8 mouse cellular contexts compared by ENCODE assay signal in genomic region chr3:63964922-63965249, GRCm38 (mm10). TPM values are rescaled to one million over a fixed set of nuclear protein-coding genes. Genes with fewer than 3 reads are reported as not detected.
DNase-seq lines count a peak whose midpoint lies in the region; ATAC-seq and TF ChIP-seq lines count a peak whose summit lies in the region.

No protein-coding gene starts in this region.

- TF ChIP-seq CTCF in cerebellum, adult 2 months (IDR thresholded peaks at IDR 0.05; ENCODE audit: borderline replicate concordance, insufficient read depth, low read depth, low read length) = no peak
- no peak for TF ChIP-seq CTCF in stomach, postnatal 0 days (IDR thresholded peaks at IDR 0.05; ENCODE audit: low read depth)

- H3K4me2 ChIP-seq in liver, embryonic 12.5 days = peak overlapping the region; percentile 87
- peak overlapping the region; percentile 24 for H3K4me2 ChIP-seq in stomach, postnatal 0 days (replicated peaks; ENCODE audit: low read depth)

- H3K4me3 ChIP-seq in cerebellum, adult 2 months (replicated peaks; ENCODE audit: insufficient read depth, low read depth, low read length) = peak overlapping the region; percentile 62
- H3K4me3 ChIP-seq in megakaryocyte, embryonic 14.5 days (replicated peaks) = peak overlapping the region; percentile 93
- H3K4me3 ChIP-seq in liver, embryonic 12.5 days = peak overlapping the region; percentile 92
- 0 out of 2 replicates have a peak overlapping the region, but pooled peaks have one; percentile 86 for H3K4me3 ChIP-seq in stomach, postnatal 0 days (ENCODE audit: low read depth, low read length)

- H3K36me3 ChIP-seq in megakaryocyte, embryonic 14.5 days (replicated peaks; ENCODE audit: low read length) = peaks cover 7% of the 10 kb centered on the region
- H3K36me3 ChIP-seq in liver, embryonic 12.5 days = no peaks in the 10 kb centered on the region
- no peaks in the 10 kb centered on the region for H3K36me3 ChIP-seq in stomach, postnatal 0 days (ENCODE audit: control insufficient read depth, insufficient read depth, low read length)

- WGBS in cerebellum, adult 2 months = 72% methylated on average over 6 of the region's 6 CpGs
- 75% methylated on average over 6 of the region's 6 CpGs for WGBS in liver, embryonic 12.5 days (ENCODE audit: insufficient replicate concordance)
- WGBS in stomach, postnatal 0 days = 77% methylated on average over 6 of the region's 6 CpGs

- no peak for TF ChIP-seq POLR2A in cerebellum, adult 2 months (IDR thresholded peaks at IDR 0.05; ENCODE audit: borderline replicate concordance, insufficient read depth, low read length)

- no peak overlapping the region for H3K9ac ChIP-seq in liver, embryonic 12.5 days
- H3K9ac ChIP-seq in stomach, postnatal 0 days (ENCODE audit: low read length) = no peak overlapping the region

- no peak for TF ChIP-seq EP300 in stomach, postnatal 0 days (optimal IDR thresholded peaks at IDR 0.05)

- H3K4me1 ChIP-seq in cerebellum, adult 2 months (ENCODE audit: control insufficient read depth, insufficient read depth, low read length) = no peaks in the 10 kb centered on the region; the same call in 1 of the 2 replicates
- peaks cover 29% of the 10 kb centered on the region for H3K4me1 ChIP-seq in megakaryocyte, embryonic 14.5 days
- H3K4me1 ChIP-seq in liver, embryonic 12.5 days = peaks cover 29% of the 10 kb centered on the region
- no peaks in the 10 kb centered on the region for H3K4me1 ChIP-seq in stomach, postnatal 0 days (replicated peaks; ENCODE audit: control insufficient read depth, insufficient read depth)

- DNase-seq in cerebellum, adult 2 months = no peak
- DNase-seq in cerebellum, adult 18-20 months = no peak
- no peak for DNase-seq in stomach, postnatal 0 days (ENCODE audit: low spot score)
- DNase-seq in embryo, embryonic 10 days (ENCODE audit: low spot score) = no peak
- no peak for DNase-seq in right cerebral cortex, postnatal 4 days

- H3K27me3 ChIP-seq in cerebellum, adult 2 months (ENCODE audit: control insufficient read depth, insufficient read depth, low read length) = no peaks in the 10 kb centered on the region
- peaks cover 2% of the 10 kb centered on the region for H3K27me3 ChIP-seq in megakaryocyte, embryonic 14.5 days (replicated peaks)
- H3K27me3 ChIP-seq in liver, embryonic 12.5 days (replicated peaks) = peaks cover 10% of the 10 kb centered on the region
- H3K27me3 ChIP-seq in stomach, postnatal 0 days (ENCODE audit: control insufficient read depth, insufficient read depth, low read length) = no peaks in the 10 kb centered on the region

- no peak for ATAC-seq in megakaryocyte, adult 5-6 weeks (ENCODE audit: poor library complexity, severe bottlenecking)
- no peak for ATAC-seq in liver, embryonic 12.5 days
- ATAC-seq in stomach, postnatal 0 days (ENCODE audit: low FRiP score, low TSS enrichment) = no peak

- H3K9me3 ChIP-seq in megakaryocyte, embryonic 14.5 days = no peaks in the 10 kb centered on the region
- no peaks in the 10 kb centered on the region for H3K9me3 ChIP-seq in liver, embryonic 12.5 days (replicated peaks)
- no peaks in the 10 kb centered on the region for H3K9me3 ChIP-seq in stomach, postnatal 0 days (ENCODE audit: control insufficient read depth, low read length)

- H3K27ac ChIP-seq in cerebellum, adult 2 months (ENCODE audit: insufficient read depth, low read length) = no peak overlapping the region
- 0 out of 2 replicates have a peak overlapping the region, but pooled peaks have one; percentile 36 for H3K27ac ChIP-seq in liver, embryonic 12.5 days
- peak overlapping the region; percentile 20; the same call in 1 of the 2 replicates for H3K27ac ChIP-seq in stomach, postnatal 0 days (replicated peaks)

RNA-seq across cellular contexts. Expression of gene Slc33a1, which starts 0.3 kb away (rescaled TPM):
- 21.2 and 23.0 TPM in 2 replicates for polyA plus RNA-seq in cerebellum, adult 2 months (2012; rRNA removed)
- polyA plus RNA-seq in megakaryocyte, embryonic 14.5 days (2012; ENCODE audit: insufficient read depth, low replicate concordance) = 13.9 and 33.7 TPM in 2 replicates
- total RNA-seq in megakaryocyte, adult 5-6 weeks (2015) = 19.0 and 21.2 TPM in 2 replicates
- total RNA-seq in megakaryocyte, adult 5-6 weeks (2017) = 17.3 and 21.6 TPM in 2 replicates
- polyA plus RNA-seq in liver, embryonic 12.5 days (2016; fragmentation: Nextera tagmentation; extraction: Ambion mirVana) = 12.3 and 12.5 TPM in 2 replicates
- polyA plus RNA-seq in stomach, postnatal 0 days (2015; fragmentation: Nextera tagmentation; extraction: Ambion mirVana) = 24.6 and 25.4 TPM in 2 replicates

RNA-seq across cellular contexts. Expression of gene Gmps, which starts 11.0 kb away (rescaled TPM):
- 20.5 and 20.7 TPM in 2 replicates for polyA plus RNA-seq in cerebellum, adult 2 months (2012; rRNA removed)
- polyA plus RNA-seq in megakaryocyte, embryonic 14.5 days (2012; ENCODE audit: insufficient read depth, low replicate concordance) = 0.66 and 1.7 TPM in 2 replicates
- 23.0 and 25.2 TPM in 2 replicates for total RNA-seq in megakaryocyte, adult 5-6 weeks (2015)
- 22.6 and 23.5 TPM in 2 replicates for total RNA-seq in megakaryocyte, adult 5-6 weeks (2017)
- polyA plus RNA-seq in liver, embryonic 12.5 days (2016; fragmentation: Nextera tagmentation; extraction: Ambion mirVana) = 37.1 and 37.7 TPM in 2 replicates
- 16.2 and 16.3 TPM in 2 replicates for polyA plus RNA-seq in stomach, postnatal 0 days (2015; fragmentation: Nextera tagmentation; extraction: Ambion mirVana)

RNA-seq across cellular contexts. Expression of gene E130311K13Rik, which starts 35.6 kb away (rescaled TPM):
- polyA plus RNA-seq in cerebellum, adult 2 months (2012; rRNA removed) = 4.6 and 4.7 TPM in 2 replicates
- polyA plus RNA-seq in megakaryocyte, embryonic 14.5 days (2012; ENCODE audit: insufficient read depth, low replicate concordance) = 2.4 and 4.0 TPM in 2 replicates
- total RNA-seq in megakaryocyte, adult 5-6 weeks (2015) = 1.1 and 2.1 TPM in 2 replicates
- 2.0 and 3.0 TPM in 2 replicates for total RNA-seq in megakaryocyte, adult 5-6 weeks (2017)
- polyA plus RNA-seq in liver, embryonic 12.5 days (2016; fragmentation: Nextera tagmentation; extraction: Ambion mirVana) = 2.2 and 2.5 TPM in 2 replicates
- polyA plus RNA-seq in stomach, postnatal 0 days (2015; fragmentation: Nextera tagmentation; extraction: Ambion mirVana) = 6.3 and 6.9 TPM in 2 replicates
